Mouse (Mus musculus) CH12.LX (cell line): ENCODE results near the gene Notch1. TPM values are rescaled to one million over a fixed set of nuclear protein-coding genes. Genes with fewer than 3 reads are reported as not detected.

Source experiments
- DNase-seq: peaks from one replicate; pipeline ENCODE4 v3.0.0-alpha.2; 2013; ENCODE audit errors: extremely low read depth
- H3K27ac ChIP-seq: 2 replicates; pipeline ENCODE4 v1.5.1; 2012; ENCODE audit warnings: low read depth, mild to moderate bottlenecking, control low read depth, moderate library complexity; ENCODE audit not compliant: insufficient read depth
- H3K27me3 ChIP-seq: replicated peaks from 2 replicates; pipeline ENCODE3; 2012; ENCODE audit warnings: inconsistent platforms
- H3K36me3 ChIP-seq, 2 experiments: replicated peaks in 1 of 2; 2 replicates each; pipeline versions ENCODE3 to v1.6.1; 2012; ENCODE audit warnings: inconsistent platforms in 1 of 2, low read length in 1 of 2, mild to moderate bottlenecking in 1 of 2, mixed read lengths in 1 of 2, moderate library complexity in 1 of 2; ENCODE audit not compliant: control insufficient read depth in 1 of 2, insufficient read depth in 1 of 2
- H3K4me1 ChIP-seq, 2 experiments: 2 replicates each; pipeline ENCODE4 v1.6.1; 2012; ENCODE audit warnings: inconsistent platforms in 1 of 2, moderate library complexity in 1 of 2; ENCODE audit not compliant: insufficient read depth in 2 of 2, control insufficient read depth in 1 of 2
- H3K4me2 ChIP-seq: 2 replicates; pipeline ENCODE4 v1.6.1; 2012; ENCODE audit warnings: low read depth, mild to moderate bottlenecking, control low read depth; ENCODE audit not compliant: poor library complexity, insufficient read depth, severe bottlenecking
- H3K4me3 ChIP-seq, 3 experiments: fragments of 150-350 bp in 1 of 3; sonication (generic) in 1 of 3; replicated peaks in 1 of 3; 2 replicates each; pipeline versions ENCODE3 to v1.5.1; 2011 to 2012; ENCODE audit warnings: low read depth in 2 of 3, low read length in 2 of 3, mild to moderate bottlenecking in 2 of 3, moderate library complexity in 2 of 3, control low read depth in 1 of 3, improper control_type of control experiment in 1 of 3, inconsistent platforms in 1 of 3, mixed read lengths in 1 of 3; ENCODE audit not compliant: poor library complexity in 1 of 3
- H3K79me2 ChIP-seq: replicated peaks from 2 replicates; pipeline ENCODE4 v1.6.1; 2012; ENCODE audit warnings: mild to moderate bottlenecking, moderate library complexity; ENCODE audit not compliant: control insufficient read depth, poor library complexity, insufficient read depth, severe bottlenecking; ENCODE audit errors: extremely low read depth
- H3K9ac ChIP-seq: 2 replicates; pipeline ENCODE4 v1.6.1; 2012; ENCODE audit warnings: low read depth, mild to moderate bottlenecking, control low read depth, moderate library complexity; ENCODE audit not compliant: insufficient read depth
- H3K9me3 ChIP-seq: replicated peaks from 2 replicates; pipeline ENCODE3; 2012; ENCODE audit warnings: low read length, inconsistent platforms, mixed read lengths
- BHLHE40 ChIP-seq: IDR thresholded peaks from 2 replicates; pipeline ENCODE4 v1.6.1; 2011; ENCODE audit warnings: mild to moderate bottlenecking, low read depth, low read length, improper control_type of control experiment
- CHD1 ChIP-seq: IDR thresholded peaks from 2 replicates; pipeline ENCODE4 v1.6.1; 2012; ENCODE audit warnings: low read depth, low read length, improper control_type of control experiment, inconsistent platforms
- CHD2 ChIP-seq: IDR thresholded peaks from 2 replicates; pipeline ENCODE4 v1.6.1; 2011; ENCODE audit warnings: low read length, improper control_type of control experiment
- CTCF ChIP-seq, 2 experiments: IDR thresholded peaks in 1 of 2; conservative IDR thresholded peaks in 1 of 2; 2 replicates each; pipeline ENCODE4 v1.5.1; 2011 to 2012; ENCODE audit warnings: low read depth in 2 of 2, low read length in 2 of 2, improper control_type of control experiment in 1 of 2, inconsistent platforms in 1 of 2, mild to moderate bottlenecking in 1 of 2, moderate library complexity in 1 of 2
- ELF1 ChIP-seq: IDR thresholded peaks from 2 replicates; pipeline ENCODE4 v1.6.1; 2014; ENCODE audit warnings: low read depth, mild to moderate bottlenecking, inconsistent platforms, low read length, improper control_type of control experiment
- EP300 ChIP-seq: IDR thresholded peaks from 2 replicates; pipeline ENCODE4 v1.6.1; 2011; ENCODE audit warnings: low read length, improper control_type of control experiment
- GABPA ChIP-seq: IDR thresholded peaks from 2 replicates; pipeline ENCODE4 v1.6.1; 2012; ENCODE audit warnings: low read depth, low read length, improper control_type of control experiment, inconsistent platforms; ENCODE audit not compliant: insufficient replicate concordance
- IRF4 ChIP-seq: IDR thresholded peaks from 2 replicates; pipeline ENCODE4 v1.6.1; 2014; ENCODE audit warnings: low read depth, mild to moderate bottlenecking, inconsistent platforms, low read length, improper control_type of control experiment
- JUN ChIP-seq: IDR thresholded peaks from 2 replicates; pipeline ENCODE4 v1.6.1; 2011; ENCODE audit warnings: low read depth, mild to moderate bottlenecking, low read length, improper control_type of control experiment, moderate library complexity; ENCODE audit not compliant: insufficient read depth
- KAT2A ChIP-seq: IDR thresholded peaks from 2 replicates; pipeline ENCODE4 v1.6.1; 2012; ENCODE audit warnings: low read length, improper control_type of control experiment, inconsistent platforms; ENCODE audit not compliant: insufficient replicate concordance
- MAX ChIP-seq: IDR thresholded peaks from 2 replicates; pipeline ENCODE4 v1.6.1; 2011; ENCODE audit warnings: low read length, improper control_type of control experiment
- MEF2A ChIP-seq: IDR thresholded peaks from 2 replicates; pipeline ENCODE4 v1.6.1; 2014; ENCODE audit warnings: low read depth, mild to moderate bottlenecking, inconsistent platforms, low read length, improper control_type of control experiment, borderline replicate concordance
- NRF1 ChIP-seq: IDR thresholded peaks from 2 replicates; pipeline ENCODE4 v1.6.1; 2014; ENCODE audit warnings: low read depth, mild to moderate bottlenecking, inconsistent platforms, low read length, improper control_type of control experiment, moderate library complexity
- POLR2A ChIP-seq: IDR thresholded peaks from 2 replicates; pipeline ENCODE4 v1.6.1; 2011; ENCODE audit warnings: low read depth, mild to moderate bottlenecking, improper control_type of control experiment, low read length
- POLR2AphosphoS2 ChIP-seq: IDR thresholded peaks from 2 replicates; pipeline ENCODE4 v1.6.1; 2011; ENCODE audit warnings: low read depth, low read length, improper control_type of control experiment
- SMC3 ChIP-seq: IDR thresholded peaks from 2 replicates; pipeline ENCODE4 v1.6.1; 2011; ENCODE audit warnings: low read depth, low read length, improper control_type of control experiment
- UBTF ChIP-seq: IDR thresholded peaks from 2 replicates; pipeline ENCODE4 v1.6.1; 2012; ENCODE audit warnings: low read depth, mild to moderate bottlenecking, inconsistent platforms, low read length, improper control_type of control experiment, moderate library complexity
- USF1 ChIP-seq: IDR thresholded peaks from 2 replicates; pipeline ENCODE4 v1.6.1; 2014; ENCODE audit warnings: low read depth, mild to moderate bottlenecking, inconsistent platforms, low read length, improper control_type of control experiment
- USF2 ChIP-seq: conservative IDR thresholded peaks from 2 replicates; pipeline ENCODE4 v1.6.1; 2011; ENCODE audit warnings: low read depth, low read length, improper control_type of control experiment
- ZNF384 ChIP-seq: IDR thresholded peaks from 2 replicates; pipeline ENCODE4 v1.6.1; 2012; ENCODE audit warnings: low read depth, low read length, improper control_type of control experiment, inconsistent platforms
- dilution Hi-C: fragments of 300-500 bp; cut with MboI; formaldehyde crosslinking; loops from 2 replicates; pipeline ENCODE4 v1.14.3; 2020; ENCODE audit warnings: low sequenced_read_pairs; ENCODE audit not compliant: extremely low pct_unique_long_range_greater_than_20kb, extremely low pct_ligation_motif_present
- in situ Hi-C: fragments of 300-500 bp; cut with MboI; formaldehyde crosslinking; loops from 3 replicates; pipeline ENCODE4 v1.14.3; 2019; ENCODE audit warnings: low sequenced_read_pairs, low pct_ligation_motif_present, low pct_unique_long_range_greater_than_20kb, mixed read lengths
- polyA plus RNA-seq: library from polyadenylated mRNA; unstranded; fragments of >175 nt; gene quantifications from 2 replicates; pipeline ENCODE4 v1.2.1, GENCODE M21; 2012; ENCODE audit warnings: low read depth; ENCODE audit not compliant: insufficient read length
- total RNA-seq, 2 experiments: library from RNA; depleted of rRNA; stranded (reverse); fragments of 300-350 nt in 1 of 2; fragments of >200 nt in 1 of 2; gene quantifications; 2 replicates each; pipeline ENCODE4 v1.2.3; 2012 to 2014

Gene Notch1
- total and polyA plus RNA-seq, 3 experiments: 0.98 to 13.1 (median 3.8) TPM

- no peak overlapping the region for H3K4me2 ChIP-seq
- H3K4me3 ChIP-seq: no peak overlapping the region
- TF ChIP-seq JUN: no peak
- TF ChIP-seq GABPA: no peak
- no peak for TF ChIP-seq EP300
- TF ChIP-seq MEF2A: no peak
- no peak for TF ChIP-seq SMC3
- H3K36me3 ChIP-seq: no peaks in the 10 kb centered on the region
- no peaks in the 10 kb centered on the region for H3K27me3 ChIP-seq
- in situ Hi-C loops: no loop called here
- dilution Hi-C loops: no loop called here
- no peaks in the 10 kb centered on the region for H3K79me2 ChIP-seq
- H3K9ac ChIP-seq: no peak overlapping the region
- peaks cover 10 to 23% of the 10 kb centered on the region in 2 experiments for H3K4me1 ChIP-seq
- H3K9me3 ChIP-seq: no peaks in the 10 kb centered on the region
- H3K27ac ChIP-seq: no peak overlapping the region
- no peak for DNase-seq
Measured at GRCm38 (mm10) chr2:26550777-26551176, 34.3 kb upstream of the Notch1 start.

DNA sequence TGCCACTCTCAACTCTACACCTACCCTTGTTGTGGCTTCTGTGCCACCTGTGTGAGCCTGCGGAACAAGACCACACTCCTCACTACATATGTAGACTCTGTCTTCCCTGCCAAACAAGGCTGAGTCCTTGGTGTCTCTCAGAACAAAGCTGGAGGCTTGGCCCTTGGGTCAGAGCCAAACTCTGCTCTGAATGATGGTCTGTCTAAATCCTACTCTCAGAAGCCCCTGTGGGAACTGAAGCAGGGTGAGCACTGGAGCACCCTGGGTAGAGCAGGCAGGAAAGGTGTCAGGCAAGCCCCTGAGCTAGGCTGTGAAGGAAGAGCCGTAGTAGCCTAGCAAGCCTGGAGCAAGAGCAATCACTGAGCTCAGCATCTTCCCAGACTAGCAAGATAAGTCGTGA is 33.7 kb upstream of the Notch1 start:
- Histone ChIP-seq H3K27me3 (no peaks in the 10 kb centered on the region), H3K4me2 (no peak overlapping the region), H3K9me3 (no peaks in the 10 kb centered on the region), H3K9ac (no peak overlapping the region), H3K4me1 (peaks cover 10 to 23% of the 10 kb centered on the region in 2 experiments), H3K36me3 (no peaks in the 10 kb centered on the region), H3K4me3 (no peak overlapping the region), H3K79me2 (no peaks in the 10 kb centered on the region), H3K27ac (no peak overlapping the region)
- dilution Hi-C loops (no loop called here), in situ Hi-C loops (no loop called here)
- DNase-seq: no peak
- TF ChIP-seq ZNF384: no peak

GRCm38 (mm10) chr2:26549801-26550200 is 33.3 kb upstream of the Notch1 start:
- Histone ChIP-seq H3K27me3 (no peaks in the 10 kb centered on the region), H3K79me2 (no peaks in the 10 kb centered on the region), H3K27ac (no peak overlapping the region), H3K9me3 (no peaks in the 10 kb centered on the region), H3K4me3 (no peak overlapping the region), H3K4me2 (no peak overlapping the region), H3K4me1 (peaks cover 10 to 23% of the 10 kb centered on the region in 2 experiments), H3K9ac (no peak overlapping the region), H3K36me3 (no peaks in the 10 kb centered on the region)
- in situ Hi-C loops (loop anchor here (5.0 kb wide), 2 partner anchors 42 to 98 kb away; no protein-coding TSS in a partner anchor), dilution Hi-C loops (no loop called here)
- DNase-seq: no peak
- TF ChIP-seq USF1: no peak
- no peak for TF ChIP-seq CHD1
- no peak for TF ChIP-seq KAT2A
- no peak for TF ChIP-seq CTCF (conservative IDR thresholded peaks at IDR 0.05 in 1 of 2, IDR thresholded peaks at IDR 0.05 in 1 of 2; ENCODE audit: low read depth in 2 of 2, low read length in 2 of 2)
- no peak for TF ChIP-seq USF2
- no peak for TF ChIP-seq MEF2A
- TF ChIP-seq ELF1: no peak
- TF ChIP-seq BHLHE40: no peak
- no peak for TF ChIP-seq NRF1
- TF ChIP-seq UBTF: no peak
- TF ChIP-seq IRF4: no peak
- TF ChIP-seq MAX: no peak
- no peak for TF ChIP-seq POLR2AphosphoS2
- TF ChIP-seq CHD2: no peak
- no peak for TF ChIP-seq POLR2A
